Mouse (Mus musculus): ENCODE results near the gene Ticrr.

GRCm38 (mm10) chr7:79736511-79736910 is 76.5 kb downstream of the Ticrr start:
- no peak for TF ChIP-seq UBTF (IDR thresholded peaks at IDR 0.05; ENCODE audit: borderline replicate concordance, insufficient read depth, low read depth, low read length)
- no peak for TF ChIP-seq TAL1 (IDR thresholded peaks at IDR 0.05; ENCODE audit: low read length)
- no peak for TF ChIP-seq RCOR1 (IDR thresholded peaks at IDR 0.05; ENCODE audit: low read depth, low read length)
